Mouse (Mus musculus): ENCODE measurements at regions not wholly inside any gene's neighbourhood (a gene's known extent, or its start where the extent isn't known, plus 50 kb on each side); places are given as distances from the start of the nearest gene placed in this dataset.

DNA sequence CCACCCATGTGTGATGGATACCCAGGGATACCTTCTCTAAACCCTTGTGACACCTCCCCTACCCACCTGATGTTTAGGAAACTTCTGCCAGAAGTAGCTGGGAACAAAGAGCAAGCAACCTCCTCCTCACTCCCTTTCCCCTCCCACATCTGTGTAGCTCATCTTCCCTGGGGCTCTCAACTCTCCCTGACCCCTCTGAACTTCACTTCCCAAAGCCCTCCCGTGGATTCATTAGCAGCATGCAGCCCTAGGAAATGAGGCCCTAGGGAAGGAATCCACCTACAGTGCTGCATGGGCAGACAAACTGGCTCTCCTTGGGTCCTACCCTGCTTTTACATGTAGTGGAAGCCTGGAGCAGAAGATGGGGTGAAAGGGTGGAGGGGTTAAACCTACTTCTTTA is 370.6 kb downstream of the Gm9195 start:
- TF ChIP-seq CTCF (conservative IDR thresholded peaks at IDR 0.05; ENCODE audit: insufficient read depth, insufficient read length, low read depth, low read length) = no peak
- TF ChIP-seq POLR2A (IDR thresholded peaks at IDR 0.05; ENCODE audit: low read depth, low read length) = no peak
